Mouse (Mus musculus) thymus, adult 2 months (tissue): ENCODE results near the gene Il1rl2.

ENCODE experiments used
- CTCF ChIP-seq: fragments of 200-500 bp; IDR thresholded peaks from 2 replicates; pipeline ENCODE4 v1.5.1; 2012; ENCODE audit warnings: mild to moderate bottlenecking, control low read depth, low read length, moderate library complexity, borderline replicate concordance; ENCODE audit not compliant: control insufficient read depth, poor library complexity, insufficient read depth; ENCODE audit errors: extremely low read depth
- POLR2A ChIP-seq: fragments of 200-500 bp; IDR thresholded peaks from 2 replicates; pipeline ENCODE4 v1.6.1; 2012; ENCODE audit warnings: mild to moderate bottlenecking, low read length, control low read depth, moderate library complexity; ENCODE audit not compliant: control insufficient read depth, poor library complexity, insufficient read depth; ENCODE audit errors: extremely low read depth

- TF ChIP-seq CTCF, result no peak
- no peak for TF ChIP-seq POLR2A
These were observed 55.7 kb downstream of the Il1rl2 start for GRCm38 (mm10) chr1:40380111-40380510.
